Mouse (Mus musculus): Measurements from ENCODE around the gene Grin2d. TPM values are rescaled to one million over a fixed set of nuclear protein-coding genes. Genes with fewer than 3 reads are reported as not detected.

The Grin2d gene
- polyA plus RNA-seq, 1 experiment from 2014 or later = 0.37 TPM

DNA sequence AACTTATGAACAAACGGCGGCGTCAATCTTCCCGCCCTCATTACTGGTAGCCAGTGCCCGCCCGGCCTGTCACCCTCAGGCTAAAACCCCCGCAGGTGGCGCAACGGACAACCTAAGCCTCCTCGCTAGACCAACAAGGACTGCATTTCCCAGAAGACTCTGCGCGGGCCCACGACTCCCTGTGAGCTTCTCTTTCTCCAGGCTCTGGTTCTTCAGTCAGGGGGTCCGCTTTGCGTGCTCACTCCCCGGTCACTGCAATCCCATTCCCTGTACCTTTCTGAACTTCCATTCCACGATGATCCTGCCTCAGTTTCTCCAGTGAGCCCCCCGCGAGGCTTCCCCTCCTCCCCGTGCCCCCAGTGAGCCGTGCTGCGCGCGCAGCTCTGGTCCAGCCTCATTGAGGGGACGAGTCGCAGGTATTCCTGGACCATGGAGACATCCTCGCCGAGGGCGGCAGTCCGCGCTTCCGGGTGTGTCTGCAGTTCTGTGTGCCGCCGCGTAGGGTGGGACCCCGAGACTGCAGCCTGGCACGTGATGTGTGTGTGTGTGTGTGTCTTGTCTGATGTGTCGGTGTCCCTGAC is 94.6 kb downstream of the Grin2d start, which contains the start of gene Lmtk3:
Lmtk3 (plus strand) TSS at position 228 of the 581 bp plus-strand sequence.
- DNase-seq (ENCODE audit: low spot score) (peak; percentile 89), ATAC-seq (replicated peaks; ENCODE audit: low FRiP score, low TSS enrichment, low read depth) (peak; percentile 41)
- Histone ChIP-seq H3K4me2 (ENCODE audit: low read length) (peak within 1 kb of the TSS; percentile 76), H3K27me3 (replicated peaks; ENCODE audit: control insufficient read depth, insufficient read depth, low read length) (peaks cover 6% of the 10 kb centered on the region; the same call in 1 of the 2 replicates), H3K36me3 (ENCODE audit: control insufficient read depth, insufficient read depth, low read length) (peaks cover 10% of the 10 kb centered on the region), H3K27ac (ENCODE audit: low read depth) (no peak within 1 kb of the TSS), H3K9ac (ENCODE audit: low read length) (peak within 1 kb of the TSS; percentile 51), H3K4me1 (replicated peaks; ENCODE audit: control insufficient read depth, insufficient read depth, low read length) (peaks cover 16% of the 10 kb centered on the region; the same call in 1 of the 2 replicates), H3K4me3 (ENCODE audit: low read depth, low read length) (peak within 1 kb of the TSS; percentile 59), H3K9me3 (ENCODE audit: control insufficient read depth, low read length) (no peaks in the 10 kb centered on the region)
- WGBS = under 1% methylated on average over 38 of the region's 38 CpGs

DNA sequence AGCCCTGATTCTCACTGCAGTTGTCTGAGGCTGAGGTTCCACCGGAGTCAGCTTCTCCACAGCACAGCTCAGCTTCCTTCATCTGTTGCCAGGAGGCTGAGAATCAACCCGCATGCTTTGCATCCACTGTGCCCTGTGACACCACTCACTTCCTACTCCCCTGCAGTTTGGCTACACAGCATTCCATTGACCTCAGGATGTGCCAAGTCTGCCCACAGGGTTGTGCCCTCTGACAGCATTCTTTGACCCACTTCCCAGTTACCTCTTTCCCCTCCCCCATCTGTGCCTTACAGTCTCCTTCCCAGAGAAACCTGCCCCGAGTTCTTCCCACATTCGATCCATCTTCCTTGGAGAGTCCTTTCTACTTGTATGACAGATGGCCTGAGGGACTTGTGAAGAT is 95.9 kb downstream of the Grin2d start:
- H3K4me2 ChIP-seq (ENCODE audit: low read length) = no peak overlapping the region
- no peak overlapping the region for H3K27ac ChIP-seq (ENCODE audit: low read depth)
- 74% methylated on average over 4 of the region's 4 CpGs for WGBS
- ATAC-seq (replicated peaks; ENCODE audit: low FRiP score, low TSS enrichment, low read depth) (no peak), DNase-seq (ENCODE audit: low spot score) (no peak)
- peaks cover 16% of the 10 kb centered on the region; the same call in 1 of the 2 replicates for H3K4me1 ChIP-seq (replicated peaks; ENCODE audit: control insufficient read depth, insufficient read depth, low read length)
- H3K4me3 ChIP-seq (ENCODE audit: low read depth, low read length) = no peak overlapping the region
- H3K9me3 ChIP-seq (ENCODE audit: control insufficient read depth, low read length) = no peaks in the 10 kb centered on the region
- peaks cover 6% of the 10 kb centered on the region; the same call in 1 of the 2 replicates for H3K27me3 ChIP-seq (replicated peaks; ENCODE audit: control insufficient read depth, insufficient read depth, low read length)
- no peak overlapping the region for H3K9ac ChIP-seq (ENCODE audit: low read length)
- H3K36me3 ChIP-seq (ENCODE audit: control insufficient read depth, insufficient read depth, low read length) = no peaks in the 10 kb centered on the region

Other genes with a start within 250 kb of the Grin2d start
- 5.1 and 6.8 TPM in 2 replicates for gene Mamstr, start 238.4 kb downstream of the Grin2d start, polyA plus RNA-seq (2014; fragmentation: Nextera tagmentation; extraction: Ambion mirVana)
- gene Fut2, start 212.0 kb downstream of the Grin2d start, polyA plus RNA-seq (2014; fragmentation: Nextera tagmentation; extraction: Ambion mirVana) = 7.9 and 8.3 TPM in 2 replicates
- 0.80 and 0.83 TPM in 2 replicates for gene Ntn5, start 194.4 kb downstream of the Grin2d start, polyA plus RNA-seq (2014; fragmentation: Nextera tagmentation; extraction: Ambion mirVana)
- 4.8 and 6.0 TPM in 2 replicates for gene Sec1, start 184.0 kb downstream of the Grin2d start, polyA plus RNA-seq (2014; fragmentation: Nextera tagmentation; extraction: Ambion mirVana)
- gene Car11, start 178.5 kb downstream of the Grin2d start, polyA plus RNA-seq (2014; fragmentation: Nextera tagmentation; extraction: Ambion mirVana) = 7.3 and 8.2 TPM in 2 replicates
- 3.7 and 4.0 TPM in 2 replicates for gene Dbp, start 173.3 kb downstream of the Grin2d start, polyA plus RNA-seq (2014; fragmentation: Nextera tagmentation; extraction: Ambion mirVana)
- gene Rpl18, start 162.9 kb downstream of the Grin2d start, polyA plus RNA-seq (2014; fragmentation: Nextera tagmentation; extraction: Ambion mirVana) = 1,434 and 1,450 TPM in 2 replicates
- gene Sphk2, start 160.4 kb downstream of the Grin2d start, polyA plus RNA-seq (2014; fragmentation: Nextera tagmentation; extraction: Ambion mirVana) = 27.3 and 28.1 TPM in 2 replicates
- 4.1 and 5.8 TPM in 2 replicates for gene Fam83e, start 157.2 kb downstream of the Grin2d start, polyA plus RNA-seq (2014; fragmentation: Nextera tagmentation; extraction: Ambion mirVana)
- 0.45 TPM in 1 of 2 replicates, not detected in the other for gene Spaca4, start 152.6 kb downstream of the Grin2d start, polyA plus RNA-seq (2014; fragmentation: Nextera tagmentation; extraction: Ambion mirVana)
- 1.5 and 1.9 TPM in 2 replicates for gene Lmtk3, start 94.6 kb downstream of the Grin2d start, polyA plus RNA-seq (2014; fragmentation: Nextera tagmentation; extraction: Ambion mirVana)
- gene Sult2b1, start 93.7 kb downstream of the Grin2d start, polyA plus RNA-seq (2014; fragmentation: Nextera tagmentation; extraction: Ambion mirVana) = 1.2 and 2.3 TPM in 2 replicates
- 91.9 and 95.5 TPM in 2 replicates for gene Cyth2, start 63.8 kb downstream of the Grin2d start, polyA plus RNA-seq (2014; fragmentation: Nextera tagmentation; extraction: Ambion mirVana)
- gene Kcnj14, start 53.6 kb downstream of the Grin2d start, polyA plus RNA-seq (2014; fragmentation: Nextera tagmentation; extraction: Ambion mirVana) = 1.2 and 1.5 TPM in 2 replicates
- 86.9 and 95.1 TPM in 2 replicates for gene Grwd1, start 47.4 kb downstream of the Grin2d start, polyA plus RNA-seq (2014; fragmentation: Nextera tagmentation; extraction: Ambion mirVana)
- gene Kdelr1, start 5.6 kb downstream of the Grin2d start, polyA plus RNA-seq (2014; fragmentation: Nextera tagmentation; extraction: Ambion mirVana) = 120 and 124 TPM in 2 replicates
- gene Syngr4, start 18.3 kb upstream of the Grin2d start, polyA plus RNA-seq (2014; fragmentation: Nextera tagmentation; extraction: Ambion mirVana) = 0.99 and 1.0 TPM in 2 replicates
- gene Tmem143, start 18.6 kb upstream of the Grin2d start, polyA plus RNA-seq (2014; fragmentation: Nextera tagmentation; extraction: Ambion mirVana) = 3.9 and 4.3 TPM in 2 replicates
- 204 and 220 TPM in 2 replicates for gene Emp3, start 43.0 kb upstream of the Grin2d start, polyA plus RNA-seq (2014; fragmentation: Nextera tagmentation; extraction: Ambion mirVana)
- 3.5 and 4.3 TPM in 2 replicates for gene Ccdc114, start 45.7 kb upstream of the Grin2d start, polyA plus RNA-seq (2014; fragmentation: Nextera tagmentation; extraction: Ambion mirVana)
- 1.5 and 2.4 TPM in 2 replicates for gene Abcc6, start 151.9 kb upstream of the Grin2d start, polyA plus RNA-seq (2014; fragmentation: Nextera tagmentation; extraction: Ambion mirVana)
- 39.3 and 48.2 TPM in 2 replicates for gene Nomo1, start 155.3 kb upstream of the Grin2d start, polyA plus RNA-seq (2014; fragmentation: Nextera tagmentation; extraction: Ambion mirVana)
- 0.27 and 0.61 TPM in 2 replicates for gene Kcnj11, start 222.4 kb upstream of the Grin2d start, polyA plus RNA-seq (2014; fragmentation: Nextera tagmentation; extraction: Ambion mirVana)

Measured in intestine, embryonic 14.5 days (tissue).